Mouse (Mus musculus) testis, adult 2 months (tissue): Measurements from ENCODE around the gene Otud4.

Experiments
- CTCF ChIP-seq: fragments of 200-500 bp; IDR thresholded peaks from 2 replicates; pipeline ENCODE4 v1.5.1; 2012; ENCODE audit warnings: low read depth, mild to moderate bottlenecking, inconsistent platforms, low read length, moderate library complexity; ENCODE audit not compliant: control insufficient read depth, insufficient read depth, insufficient replicate concordance
- POLR2A ChIP-seq: fragments of 200-500 bp; IDR thresholded peaks from 2 replicates; pipeline ENCODE4 v1.6.1; 2012; ENCODE audit warnings: low read depth, mild to moderate bottlenecking, inconsistent platforms, low read length, moderate library complexity; ENCODE audit not compliant: control insufficient read depth

- TF ChIP-seq CTCF (no peak), POLR2A (no peak)
Observed at GRCm38 (mm10) chr8:79712676-79713075, 73.3 kb downstream of the Otud4 start.
